Mouse (Mus musculus): ENCODE measurements around the gene 1700029P11Rik. TPM values are rescaled to one million over a fixed set of nuclear protein-coding genes. Genes with fewer than 3 reads are reported as not detected.
A peak's percentile ranks its signal among the peaks of the same experiment; 100 is the strongest.

1700029P11Rik gene
- total and polyA plus RNA-seq, 2 experiments from 2014 or later, result not detected

- Histone ChIP-seq H3K27ac (ENCODE audit: low read depth, low read length) (no peak overlapping the region), H3K4me3 (ENCODE audit: low read depth, low read length) (no peak overlapping the region), H3K4me1 (ENCODE audit: insufficient read depth) (no peaks in the 10 kb centered on the region), H3K9me3 (ENCODE audit: low read length) (no peaks in the 10 kb centered on the region), H3K36me3 (ENCODE audit: insufficient read depth) (peaks cover 72% of the 10 kb centered on the region), H3K9ac (no peak overlapping the region), H3K4me2 (ENCODE audit: low read depth) (no peak overlapping the region), H3K27me3 (ENCODE audit: insufficient read depth, low read length) (no peaks in the 10 kb centered on the region)
- WGBS, result 78% methylated on average over 11 of the region's 11 CpGs
- no peak for TF ChIP-seq CTCF (IDR thresholded peaks at IDR 0.05; ENCODE audit: low read depth)
- DNase-seq (no peak), ATAC-seq (no peak)
Measured at GRCm38 (mm10) chr15:81949476-81950131, 30.7 kb upstream of the 1700029P11Rik start.

- no peak for DNase-seq
- peaks cover 83% of the 10 kb centered on the region for H3K36me3 ChIP-seq (ENCODE audit: insufficient read depth)
- ATAC-seq, result no peak
- H3K9me3 ChIP-seq (ENCODE audit: low read length), result no peaks in the 10 kb centered on the region
- WGBS, result 87% methylated on average over 5 of the region's 5 CpGs
- H3K27ac ChIP-seq (ENCODE audit: low read depth, low read length), result no peak overlapping the region
- no peaks in the 10 kb centered on the region for H3K27me3 ChIP-seq (ENCODE audit: insufficient read depth, low read length)
- TF ChIP-seq CTCF (IDR thresholded peaks at IDR 0.05; ENCODE audit: low read depth), result no peak
- H3K4me1 ChIP-seq (ENCODE audit: insufficient read depth), result no peaks in the 10 kb centered on the region
- no peak overlapping the region for H3K9ac ChIP-seq
- H3K4me3 ChIP-seq (ENCODE audit: low read depth, low read length), result no peak overlapping the region
- no peak overlapping the region for H3K4me2 ChIP-seq (ENCODE audit: low read depth)
Measured at GRCm38 (mm10) chr15:81950716-81951115, 29.6 kb upstream of the 1700029P11Rik start.

GRCm38 (mm10) chr15:81951159-81951558 lies 29.2 kb upstream of the 1700029P11Rik start:
- no peak for ATAC-seq
- no peaks in the 10 kb centered on the region for H3K4me1 ChIP-seq (ENCODE audit: insufficient read depth)
- no peaks in the 10 kb centered on the region for H3K9me3 ChIP-seq (ENCODE audit: low read length)
- TF ChIP-seq CTCF (IDR thresholded peaks at IDR 0.05; ENCODE audit: low read depth), result no peak
- no peak overlapping the region for H3K4me2 ChIP-seq (ENCODE audit: low read depth)
- H3K4me3 ChIP-seq (ENCODE audit: low read depth, low read length), result no peak overlapping the region
- no peaks in the 10 kb centered on the region for H3K27me3 ChIP-seq (ENCODE audit: insufficient read depth, low read length)
- DNase-seq, result no peak
- H3K27ac ChIP-seq (ENCODE audit: low read depth, low read length), result no peak overlapping the region
- H3K9ac ChIP-seq, result no peak overlapping the region
- H3K36me3 ChIP-seq (ENCODE audit: insufficient read depth), result peaks cover 85% of the 10 kb centered on the region
- 90% methylated on average over 9 of the region's 9 CpGs for WGBS

- TF ChIP-seq CTCF (IDR thresholded peaks at IDR 0.05; ENCODE audit: low read depth), result peak; percentile 30
- H3K9ac ChIP-seq, result no peak overlapping the region
Measured at GRCm38 (mm10) chr15:81952310-81952709, 28.0 kb upstream of the 1700029P11Rik start.

GRCm38 (mm10) chr15:81954151-81954583 lies 26.2 kb upstream of the 1700029P11Rik start:
- Histone ChIP-seq H3K27me3 (ENCODE audit: insufficient read depth, low read length) (no peaks in the 10 kb centered on the region), H3K9me3 (ENCODE audit: low read length) (no peaks in the 10 kb centered on the region), H3K4me3 (ENCODE audit: low read depth, low read length) (no peak overlapping the region), H3K36me3 (ENCODE audit: insufficient read depth) (peaks cover 59% of the 10 kb centered on the region), H3K4me2 (ENCODE audit: low read depth) (no peak overlapping the region), H3K4me1 (ENCODE audit: insufficient read depth) (0 out of 2 replicates have a peak, but pooled peaks cover 3% of the 10 kb centered on the region), H3K9ac (no peak overlapping the region), H3K27ac (ENCODE audit: low read depth, low read length) (no peak overlapping the region)
- WGBS, result 95% methylated on average over 9 of the region's 9 CpGs
- no peak for DNase-seq
- no peak for ATAC-seq
- TF ChIP-seq CTCF (IDR thresholded peaks at IDR 0.05; ENCODE audit: low read depth), result no peak

More at GRCm38 (mm10) chr15:81952310-81952709, 28.0 kb upstream of the 1700029P11Rik start:
- DNase-seq, result no peak
- H3K4me2 ChIP-seq (ENCODE audit: low read depth), result no peak overlapping the region
- H3K9me3 ChIP-seq (ENCODE audit: low read length), result no peaks in the 10 kb centered on the region
- H3K27ac ChIP-seq (ENCODE audit: low read depth, low read length), result no peak overlapping the region
- H3K27me3 ChIP-seq (ENCODE audit: insufficient read depth, low read length), result no peaks in the 10 kb centered on the region
- H3K4me3 ChIP-seq (ENCODE audit: low read depth, low read length), result no peak overlapping the region
- ATAC-seq, result no peak
- H3K36me3 ChIP-seq (ENCODE audit: insufficient read depth), result peaks cover 76% of the 10 kb centered on the region
- WGBS, result 81% methylated on average over 4 of the region's 4 CpGs
- H3K4me1 ChIP-seq (ENCODE audit: insufficient read depth), result no peaks in the 10 kb centered on the region

GRCm38 (mm10) chr15:81954716-81955115 lies 25.6 kb upstream of the 1700029P11Rik start:
- Histone ChIP-seq H3K4me2 (ENCODE audit: low read depth) (no peak overlapping the region), H3K9me3 (ENCODE audit: low read length) (no peaks in the 10 kb centered on the region), H3K4me1 (ENCODE audit: insufficient read depth) (0 out of 2 replicates have a peak, but pooled peaks cover 3% of the 10 kb centered on the region), H3K27ac (ENCODE audit: low read depth, low read length) (no peak overlapping the region), H3K27me3 (ENCODE audit: insufficient read depth, low read length) (no peaks in the 10 kb centered on the region), H3K36me3 (ENCODE audit: insufficient read depth) (peaks cover 54% of the 10 kb centered on the region), H3K4me3 (ENCODE audit: low read depth, low read length) (no peak overlapping the region), H3K9ac (no peak overlapping the region)
- 92% methylated on average over 6 of the region's 6 CpGs for WGBS
- no peak for ATAC-seq
- DNase-seq, result no peak
- TF ChIP-seq CTCF (IDR thresholded peaks at IDR 0.05; ENCODE audit: low read depth), result 0 out of 2 replicates have a peak, but pooled peaks have one; percentile 5

GRCm38 (mm10) chr15:81955414-81955813 lies 24.9 kb upstream of the 1700029P11Rik start:
- no peaks in the 10 kb centered on the region for H3K9me3 ChIP-seq (ENCODE audit: low read length)
- no peak overlapping the region for H3K4me2 ChIP-seq (ENCODE audit: low read depth)
- no peaks in the 10 kb centered on the region for H3K27me3 ChIP-seq (ENCODE audit: insufficient read depth, low read length)
- DNase-seq (no peak), ATAC-seq (no peak)
- H3K36me3 ChIP-seq (ENCODE audit: insufficient read depth), result peaks cover 47% of the 10 kb centered on the region
- H3K4me3 ChIP-seq (ENCODE audit: low read depth, low read length), result no peak overlapping the region
- TF ChIP-seq CTCF (IDR thresholded peaks at IDR 0.05; ENCODE audit: low read depth), result no peak
- 90% methylated on average over 15 of the region's 15 CpGs for WGBS
- H3K27ac ChIP-seq (ENCODE audit: low read depth, low read length), result no peak overlapping the region
- H3K4me1 ChIP-seq (ENCODE audit: insufficient read depth), result 0 out of 2 replicates have a peak, but pooled peaks cover 3% of the 10 kb centered on the region
- H3K9ac ChIP-seq, result no peak overlapping the region

Data from forebrain, postnatal 0 days (tissue).